Mouse (Mus musculus): Measurements from ENCODE around the gene Casp8.
A peak's percentile ranks its signal among the peaks of the same experiment; 100 is the strongest.
"Not testable (repeated sequence)": the region's sequence is repeated elsewhere in the genome, so short reads cannot be mapped to it uniquely, and the experiment has no call there.

Gene Casp8

GRCm38 (mm10) chr1:58795291-58796058, at the start of gene Casp8:
Gene Casp8, plus strand, starts transcription at chr1:58795374.
- no peak for DNase-seq (ENCODE audit: low read depth, low spot score)

GRCm38 (mm10) chr1:58746880-58747279, 48.3 kb upstream of the Casp8 start:
- DNase-seq (ENCODE audit: low read depth, low spot score): no peak

- DNase-seq (ENCODE audit: low read depth, low spot score): no peak
These were observed 35.7 kb upstream of the Casp8 start for GRCm38 (mm10) chr1:58759451-58759850.

GRCm38 (mm10) chr1:58760581-58760980, 34.6 kb upstream of the Casp8 start:
- DNase-seq (ENCODE audit: low read depth, low spot score): no peak

- DNase-seq (ENCODE audit: low read depth, low spot score): not testable (repeated sequence)
These were observed 33.5 kb upstream of the Casp8 start for GRCm38 (mm10) chr1:58761391-58762275.

GRCm38 (mm10) chr1:58762576-58762975, 32.6 kb upstream of the Casp8 start:
- no peak for DNase-seq (ENCODE audit: low read depth, low spot score)

GRCm38 (mm10) chr1:58766446-58766845, 28.7 kb upstream of the Casp8 start:
- DNase-seq (ENCODE audit: low read depth, low spot score): not testable (repeated sequence)

- DNase-seq (ENCODE audit: low read depth, low spot score): no peak
These were observed 26.0 kb upstream of the Casp8 start for GRCm38 (mm10) chr1:58769136-58769535.

- DNase-seq (ENCODE audit: low read depth, low spot score): no peak
These were observed 25.5 kb upstream of the Casp8 start for GRCm38 (mm10) chr1:58769701-58770100.

GRCm38 (mm10) chr1:58770111-58770720, 25.0 kb upstream of the Casp8 start:
- DNase-seq (ENCODE audit: low read depth, low spot score): peak; percentile 3

GRCm38 (mm10) chr1:58772084-58772483, 23.1 kb upstream of the Casp8 start:
- no peak for DNase-seq (ENCODE audit: low read depth, low spot score)

GRCm38 (mm10) chr1:58773280-58773679, 21.9 kb upstream of the Casp8 start:
- no peak for DNase-seq (ENCODE audit: low read depth, low spot score)

- no peak for DNase-seq (ENCODE audit: low read depth, low spot score)
These were observed 21.3 kb upstream of the Casp8 start for GRCm38 (mm10) chr1:58773905-58774304.

- DNase-seq (ENCODE audit: low read depth, low spot score): no peak
These were observed 19.8 kb upstream of the Casp8 start for GRCm38 (mm10) chr1:58775361-58775760.

- DNase-seq (ENCODE audit: low read depth, low spot score): no peak
These were observed 17.6 kb upstream of the Casp8 start for GRCm38 (mm10) chr1:58777583-58777982.

GRCm38 (mm10) chr1:58778226-58778625, 16.9 kb upstream of the Casp8 start:
- DNase-seq (ENCODE audit: low read depth, low spot score): no peak

GRCm38 (mm10) chr1:58786276-58786675, 8.9 kb upstream of the Casp8 start:
- no peak for DNase-seq (ENCODE audit: low read depth, low spot score)

GRCm38 (mm10) chr1:58788410-58788809, 6.8 kb upstream of the Casp8 start:
- DNase-seq (ENCODE audit: low read depth, low spot score): no peak

- no peak for DNase-seq (ENCODE audit: low read depth, low spot score)
These were observed 469 bp upstream of the Casp8 start for GRCm38 (mm10) chr1:58794705-58795104.

- no peak for DNase-seq (ENCODE audit: low read depth, low spot score)
These were observed 837 bp downstream of the Casp8 start for GRCm38 (mm10) chr1:58796059-58796363.

- DNase-seq (ENCODE audit: low read depth, low spot score): no peak
These were observed 1.7 kb downstream of the Casp8 start for GRCm38 (mm10) chr1:58796853-58797252.

GRCm38 (mm10) chr1:58797370-58797769, 2.2 kb downstream of the Casp8 start:
- DNase-seq (ENCODE audit: low read depth, low spot score): no peak
